Mouse (Mus musculus): Measurements from ENCODE around the gene Dcps.

DNA sequence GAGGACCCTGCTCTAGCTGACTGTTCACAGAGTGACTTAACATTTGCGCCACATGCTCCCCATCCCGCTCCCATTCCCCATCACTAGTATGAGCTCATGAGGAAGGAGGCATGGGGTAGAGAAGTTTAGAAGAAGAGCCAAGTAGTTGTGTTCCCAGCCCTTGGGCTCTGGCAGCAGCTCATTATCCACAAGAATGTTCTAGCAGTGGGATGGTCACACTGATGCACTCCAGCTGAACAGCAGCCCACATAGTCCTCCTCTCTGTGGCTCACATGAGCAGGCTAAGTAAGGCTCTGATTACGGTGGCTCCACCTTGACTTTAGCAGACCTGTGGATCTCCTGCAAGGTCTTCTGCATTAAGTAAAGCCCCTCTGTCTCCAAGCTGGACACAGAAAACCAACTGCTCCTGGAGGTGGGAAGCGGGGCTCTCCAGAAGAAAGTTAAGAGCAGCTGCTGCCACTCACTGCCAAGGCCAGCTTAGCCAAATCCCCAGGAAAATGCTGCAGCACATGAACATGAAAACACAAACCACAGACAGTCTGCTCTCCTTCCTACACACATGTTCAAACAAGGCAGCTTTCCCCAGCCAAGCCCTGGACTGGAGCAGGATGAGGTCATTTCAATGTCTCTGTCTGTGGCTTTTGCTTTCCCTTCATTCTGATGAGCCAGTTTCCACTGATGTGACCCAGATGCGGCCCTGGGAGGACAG lies 19.7 kb downstream of the Dcps start:
- no peak for TF ChIP-seq CEBPB (IDR thresholded peaks at IDR 0.05; ENCODE audit: insufficient read depth, poor library complexity, severe bottlenecking)
- no peak for TF ChIP-seq POLR2A (IDR thresholded peaks at IDR 0.05; ENCODE audit: insufficient read length, low read depth)
- TF ChIP-seq MAX (IDR thresholded peaks at IDR 0.05; ENCODE audit: low read depth): no peak
- TF ChIP-seq MYOG (IDR thresholded peaks at IDR 0.05; ENCODE audit: control insufficient read depth in 1 of 3, insufficient read depth in 1 of 3, insufficient read length in 2 of 3, low read depth in 2 of 3): peak in 1 of 3 experiments; percentile 40
- TF ChIP-seq USF1 (IDR thresholded peaks at IDR 0.05; ENCODE audit: low read depth): no peak
- TF ChIP-seq TCF3 (IDR thresholded peaks at IDR 0.05; ENCODE audit: insufficient read length, low read depth): peak; percentile 7
- TF ChIP-seq TCF12 (IDR thresholded peaks at IDR 0.05; ENCODE audit: insufficient read depth, poor library complexity, severe bottlenecking): peak; percentile 38
- no peak for TF ChIP-seq E2F4 (IDR thresholded peaks at IDR 0.05; ENCODE audit: insufficient read depth)

Data from myocyte (in vitro differentiated cells).